In genomic region chr1:133244668-133245067, GRCm38 (mm10) we compare ENCODE assay signal across 9 mouse cellular contexts.
DNase-seq lines count a peak whose midpoint lies in the region; ATAC-seq lines count a peak whose summit lies in the region.
"Had no signal": no experiment of that assay in that cellular context is flagged by ENCODE, and none has a peak within 500 bp of the region (broad histone marks: within the 10 kb centered on the region; RNA-seq: fewer than 3 reads in every experiment).

No protein-coding gene starts in this region.

- ATAC-seq in megakaryocyte-erythroid progenitor cell, adult 5-6 weeks (replicated peaks; ENCODE audit: low FRiP score, low TSS enrichment, poor library complexity, severe bottlenecking): peak; percentile 93
- ATAC-seq in inflammation-experienced regulatory T-cells, adult 6 months: no peak

- DNase-seq in heart, adult 11 months: peak; percentile 96
- DNase-seq in heart, adult 8-10 months (ENCODE audit: low spot score): no peak
- DNase-seq in c-Kit-positive CD71-positive TER-119-negative erythroid progenitor cells, embryonic 14.5 days (ENCODE audit: low read depth): peak; percentile 54
- peak; percentile 43 to 50 for DNase-seq in heart, postnatal 14 days
- DNase-seq in layer of hippocampus, adult 9-11 months: no peak
- no peak for DNase-seq in lung, postnatal 25 days (ENCODE audit: low spot score)
- DNase-seq: B cell, adult 2 months had no signal

- intact Hi-C loops in heart, postnatal 14 days (cut with DNase I): no loop called here

Comparison
In these comparisons a context has a peak if more than half of its experiments do, and no peak if none do; other contexts are left out.
1. DNase-seq: peak in heart, adult 11 months (single experiment), c-Kit-positive CD71-positive TER-119-negative erythroid progenitor cells, embryonic 14.5 days (single experiment) and heart, postnatal 14 days (2 of 2); none in heart, adult 8-10 months (single experiment), layer of hippocampus, adult 9-11 months (single experiment) and lung, postnatal 25 days (single experiment).